Mouse (Mus musculus) E14TG2a.4 (cell line): ENCODE measurements around the gene Mrpl12.

Experiments
- CTCF ChIP-seq: conservative IDR thresholded peaks from 2 replicates; pipeline ENCODE4 v1.5.1; 2014; ENCODE audit warnings: low read length
- POU5F1 ChIP-seq: IDR thresholded peaks from 2 replicates; pipeline ENCODE4 v1.6.1; 2014; ENCODE audit warnings: low read length, borderline replicate concordance

GRCm38 (mm10) chr11:120465521-120465920, 18.9 kb upstream of the Mrpl12 start:
- no peak for TF ChIP-seq CTCF
- no peak for TF ChIP-seq POU5F1
